Mouse (Mus musculus): Measurements from ENCODE around the gene Igsf9.

The Igsf9 gene

GRCm38 (mm10) chr1:172463387-172464333 is 17.9 kb upstream of the Igsf9 start:
- DNase-seq (ENCODE audit: extremely low spot score, low read depth, low spot score), result no peak

DNA sequence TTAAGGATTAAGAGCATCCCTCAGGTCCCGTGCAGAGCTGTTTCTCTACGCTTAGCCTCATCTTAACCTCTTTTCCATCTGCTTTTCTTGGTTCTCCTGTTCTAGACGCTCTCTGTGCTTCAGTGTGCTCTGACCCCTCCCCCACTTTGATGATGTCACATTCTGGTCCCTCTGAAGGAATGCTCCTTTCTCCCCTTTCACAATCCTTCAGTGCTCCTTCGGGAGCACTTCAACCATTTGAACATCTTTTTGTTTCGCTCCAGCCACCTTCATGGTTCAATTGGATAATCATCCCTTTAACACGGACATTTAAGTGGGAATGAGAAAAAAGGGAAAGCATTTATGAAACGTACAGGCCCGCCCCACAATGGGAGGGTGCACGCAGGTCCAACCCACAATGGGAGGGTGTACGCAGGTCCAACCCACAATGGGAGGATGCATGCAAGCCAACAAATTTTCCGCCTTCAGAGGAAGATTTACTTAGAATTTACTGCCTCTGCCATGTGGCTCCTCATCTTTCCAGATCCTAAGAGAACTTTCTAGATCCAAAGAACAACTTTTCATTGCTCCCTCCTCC is 13.2 kb upstream of the Igsf9 start:
- no peak for DNase-seq (ENCODE audit: extremely low spot score, low read depth, low spot score)

DNA sequence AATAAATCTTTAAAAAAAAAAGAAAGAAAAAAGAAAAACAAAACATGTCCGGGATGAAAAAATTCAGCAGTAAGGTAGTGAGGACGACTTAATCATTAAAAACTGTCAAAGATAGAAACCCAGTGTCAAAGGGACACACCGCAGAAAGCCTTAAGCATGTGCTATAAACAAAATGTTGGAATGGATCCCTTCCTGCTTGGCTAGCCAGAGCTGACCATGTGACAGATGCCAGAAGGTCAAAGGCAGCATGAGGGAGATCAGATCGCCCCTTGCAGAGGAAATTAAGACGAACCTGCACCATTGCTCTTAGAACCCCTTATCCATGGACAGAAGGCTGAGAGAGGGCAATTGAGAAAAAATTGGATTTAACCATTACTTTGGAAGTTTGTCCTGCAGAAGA is 12.2 kb upstream of the Igsf9 start:
- no peak for DNase-seq (ENCODE audit: extremely low spot score, low read depth, low spot score)

- no peak for DNase-seq (ENCODE audit: extremely low spot score, low read depth, low spot score)
Observed at GRCm38 (mm10) chr1:172469810-172470448, 11.7 kb upstream of the Igsf9 start.

DNA sequence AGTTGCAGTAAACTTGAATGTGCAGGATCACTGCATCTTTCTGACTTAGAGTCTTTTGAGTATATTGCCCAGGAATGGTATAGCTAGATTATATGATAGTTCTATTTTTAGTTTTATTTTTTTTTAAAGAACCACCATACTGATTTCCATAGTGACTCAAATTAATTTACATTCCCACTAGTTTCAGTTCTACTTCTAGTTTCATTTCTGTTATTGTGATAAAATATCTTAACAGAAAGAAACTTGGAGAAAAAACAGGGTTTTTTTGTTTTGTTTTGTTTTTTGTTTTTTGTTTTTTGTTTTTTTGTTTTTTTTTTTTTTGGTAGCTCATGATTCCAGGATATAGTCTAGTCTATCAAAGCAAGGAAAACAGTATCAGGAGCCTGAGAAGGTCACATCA is 8.7 kb upstream of the Igsf9 start:
- DNase-seq (ENCODE audit: extremely low spot score, low read depth, low spot score), result no peak

DNA sequence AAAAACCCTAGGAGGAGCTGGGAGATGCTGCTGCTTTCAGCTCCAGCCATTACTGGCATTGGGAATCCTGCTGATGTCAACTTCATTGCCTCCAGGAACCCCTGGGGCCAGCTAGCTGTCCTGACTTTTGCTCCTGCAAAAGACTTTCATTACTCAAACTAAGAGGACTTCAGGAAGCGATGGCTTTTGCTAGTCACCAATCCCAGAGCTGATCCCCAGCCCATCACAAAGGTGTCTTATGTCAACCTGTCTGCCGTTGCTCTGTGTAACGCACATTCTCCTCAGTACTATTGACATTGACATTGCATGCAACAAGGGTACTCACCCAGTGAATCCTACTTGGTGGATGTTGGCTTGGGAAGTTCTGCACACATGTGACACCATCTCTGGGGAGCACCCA is 7.4 kb upstream of the Igsf9 start:
- DNase-seq (ENCODE audit: extremely low spot score, low read depth, low spot score), result no peak

- no peak for DNase-seq (ENCODE audit: extremely low spot score, low read depth, low spot score)
Observed at GRCm38 (mm10) chr1:172475054-172475741, 6.4 kb upstream of the Igsf9 start, which contains the start of gene Slamf9. Gene Slamf9 (plus strand): TSS chr1:172475358.

- no peak for DNase-seq (ENCODE audit: extremely low spot score, low read depth, low spot score)
Observed at GRCm38 (mm10) chr1:172478020-172478419, 3.6 kb upstream of the Igsf9 start.

- no peak for DNase-seq (ENCODE audit: extremely low spot score, low read depth, low spot score)
Observed at GRCm38 (mm10) chr1:172480376-172480775, 1.2 kb upstream of the Igsf9 start.

- no peak for DNase-seq (ENCODE audit: extremely low spot score, low read depth, low spot score)
Observed at GRCm38 (mm10) chr1:172481111-172481510, 477 bp upstream of the Igsf9 start.

DNA sequence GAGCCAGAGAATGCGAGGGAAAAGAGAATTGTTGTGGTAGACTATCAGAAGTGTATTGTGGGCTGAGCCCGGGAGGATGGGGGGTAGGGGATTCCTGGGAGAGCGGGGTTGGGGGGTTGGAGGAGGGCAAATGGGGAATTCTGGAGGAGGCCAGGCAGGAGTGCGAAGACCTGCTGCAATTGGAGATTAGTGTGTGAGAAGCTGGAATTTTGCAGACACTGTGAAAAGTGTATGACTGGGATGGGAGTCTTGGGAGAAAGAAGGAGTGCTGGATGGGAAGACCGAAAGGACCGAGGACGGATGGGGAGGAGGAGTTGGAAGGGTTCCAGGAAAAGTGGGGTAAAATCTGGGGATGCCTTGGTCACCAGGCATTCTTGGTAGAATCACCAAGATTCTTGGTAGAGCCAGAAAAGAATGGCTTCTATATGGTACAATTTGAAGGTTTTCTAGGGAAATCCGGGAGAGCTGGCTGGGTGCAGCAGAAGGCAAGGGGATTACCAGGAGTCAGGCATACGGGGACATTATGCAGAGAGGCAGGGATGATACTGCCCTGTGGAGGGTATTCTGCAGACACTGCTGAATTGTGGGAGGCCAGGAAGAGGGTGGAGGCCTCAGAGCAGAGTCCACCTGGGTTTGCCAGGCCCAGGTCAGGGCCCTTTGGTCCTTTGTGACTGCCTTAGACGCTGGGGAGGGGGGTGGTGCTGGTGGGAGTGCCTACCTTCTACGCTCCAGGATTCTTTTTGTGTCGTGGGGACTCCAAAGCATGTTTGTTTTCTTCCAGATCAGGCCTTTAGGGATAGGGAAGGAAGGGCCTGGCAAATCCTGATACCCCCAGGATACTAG is 1.2 kb downstream of the Igsf9 start:
- no peak for DNase-seq (ENCODE audit: extremely low spot score, low read depth, low spot score)

- DNase-seq (ENCODE audit: extremely low spot score, low read depth, low spot score), result no peak
Observed at GRCm38 (mm10) chr1:172483361-172483660, 1.7 kb downstream of the Igsf9 start.

DNA sequence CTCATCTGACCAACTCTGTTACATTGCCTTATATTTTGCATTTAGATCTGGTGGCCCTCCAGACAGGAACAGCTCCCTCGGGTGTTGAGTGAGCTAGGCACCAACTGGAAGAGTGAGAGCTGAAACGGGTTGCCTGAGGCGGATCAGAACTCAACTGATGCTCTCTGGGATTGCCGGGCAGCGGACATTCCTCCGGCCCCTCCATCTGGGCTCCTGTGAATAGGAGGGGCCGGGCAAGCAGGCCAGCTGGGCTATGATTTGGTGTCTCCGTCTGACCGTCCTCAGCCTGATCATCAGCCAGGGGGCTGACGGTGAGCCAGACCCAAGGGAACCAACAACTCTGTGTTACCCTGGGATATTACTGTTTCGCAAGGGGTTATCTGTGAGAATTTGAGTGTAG is 2.6 kb downstream of the Igsf9 start:
- no peak for DNase-seq (ENCODE audit: extremely low spot score, low read depth, low spot score)

- no peak for DNase-seq (ENCODE audit: extremely low spot score, low read depth, low spot score)
Observed at GRCm38 (mm10) chr1:172484671-172485070, 3.1 kb downstream of the Igsf9 start.

DNA sequence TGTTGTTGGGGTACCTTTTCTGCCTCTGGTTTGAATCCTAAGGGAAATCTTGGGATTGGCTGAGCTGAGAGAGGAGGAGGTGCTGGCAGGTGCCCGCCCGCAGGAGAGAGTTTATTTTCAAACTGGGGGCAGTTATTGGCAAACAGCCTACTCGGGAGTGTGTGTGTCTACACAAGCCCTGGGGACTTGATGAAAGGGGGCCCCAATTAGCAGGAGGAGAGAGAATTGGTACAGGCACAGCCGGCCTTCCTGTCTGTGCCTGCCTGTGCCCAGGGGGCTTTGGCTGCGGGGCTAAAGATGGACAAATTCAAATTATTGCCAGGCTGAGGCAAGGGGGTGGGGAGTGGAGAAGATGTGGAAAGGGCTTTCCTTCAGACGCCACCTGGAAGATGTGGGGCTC is 4.2 kb downstream of the Igsf9 start:
- no peak for DNase-seq (ENCODE audit: extremely low spot score, low read depth, low spot score)

- DNase-seq (ENCODE audit: extremely low spot score, low read depth, low spot score), result no peak
Observed at GRCm38 (mm10) chr1:172486236-172486635, 4.6 kb downstream of the Igsf9 start.

- no peak for DNase-seq (ENCODE audit: extremely low spot score, low read depth, low spot score)
Observed at GRCm38 (mm10) chr1:172486651-172487050, 5.1 kb downstream of the Igsf9 start.

DNA sequence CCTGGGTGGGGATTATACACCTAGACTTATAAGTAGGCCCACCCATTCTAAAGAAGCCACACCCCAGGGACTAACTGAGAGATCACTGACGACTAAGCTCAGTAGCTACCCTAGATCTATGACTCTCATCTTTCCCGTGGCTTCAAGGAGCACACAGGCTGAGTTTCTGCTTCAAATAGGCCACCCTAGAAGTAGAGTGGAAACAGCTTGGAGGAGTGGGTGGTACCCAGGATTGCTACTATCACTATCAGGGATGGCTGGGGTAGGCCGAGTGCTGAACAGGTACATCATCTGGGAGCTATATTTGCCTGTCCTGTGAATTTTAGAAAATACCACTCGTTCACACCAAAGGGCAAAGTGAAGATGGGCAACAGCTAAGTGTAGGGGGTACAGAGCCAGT is 6.3 kb downstream of the Igsf9 start:
- DNase-seq (ENCODE audit: extremely low spot score, low read depth, low spot score), result no peak

- DNase-seq (ENCODE audit: extremely low spot score, low read depth, low spot score), result no peak
Observed at GRCm38 (mm10) chr1:172488831-172489230, 7.2 kb downstream of the Igsf9 start.

DNA sequence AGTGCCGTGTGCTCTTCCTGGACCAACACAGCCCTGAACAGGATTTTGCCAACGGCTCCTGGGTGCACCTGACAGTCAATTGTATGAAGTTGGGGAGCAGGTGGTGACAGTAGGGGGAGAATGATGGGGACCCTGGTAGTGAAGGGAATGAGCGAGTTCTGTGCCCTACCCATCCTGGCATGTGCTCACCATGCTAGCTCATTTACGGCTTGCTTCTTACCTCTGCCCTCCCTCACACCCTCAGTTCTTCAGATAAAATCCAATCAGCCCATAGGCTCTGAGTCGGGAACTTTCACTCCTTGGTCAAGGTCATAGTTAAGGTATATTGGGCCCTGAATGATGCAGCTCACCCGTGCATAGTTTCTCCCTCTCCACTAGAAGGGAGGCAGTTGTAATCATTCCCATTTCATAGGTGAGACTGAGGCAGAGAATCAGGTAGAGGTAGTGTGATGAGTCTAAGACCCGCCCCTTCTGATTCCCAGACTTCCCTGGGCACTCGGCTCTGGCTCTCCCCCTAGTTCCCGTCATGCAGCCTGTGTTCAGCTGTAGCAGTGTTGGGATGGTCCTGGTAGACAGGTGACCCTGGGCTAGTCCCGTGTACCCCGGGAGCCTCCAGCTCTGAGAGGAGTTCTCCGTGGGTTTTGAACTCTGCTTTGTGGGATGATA is 8.1 kb downstream of the Igsf9 start:
- DNase-seq (ENCODE audit: extremely low spot score, low read depth, low spot score), result no peak

Measured in hindlimb bud, embryonic 11.5 days (tissue).